Mouse (Mus musculus) CH12.LX (cell line): ENCODE measurements at regions not wholly inside any gene's neighbourhood (a gene's known extent, or its start where the extent isn't known, plus 50 kb on each side); places are given as distances from the start of the nearest gene placed in this dataset.

Source experiments
- DNase-seq: peaks from one replicate; pipeline ENCODE4 v3.0.0-alpha.2; 2013; ENCODE audit errors: extremely low read depth
- H3K27ac ChIP-seq: 2 replicates; pipeline ENCODE4 v1.5.1; 2012; ENCODE audit warnings: low read depth, mild to moderate bottlenecking, control low read depth, moderate library complexity; ENCODE audit not compliant: insufficient read depth
- H3K27me3 ChIP-seq: replicated peaks from 2 replicates; pipeline ENCODE3; 2012; ENCODE audit warnings: inconsistent platforms
- H3K36me3 ChIP-seq, 2 experiments: replicated peaks in 1 of 2; 2 replicates each; pipeline versions ENCODE3 to v1.6.1; 2012; ENCODE audit warnings: inconsistent platforms in 1 of 2, low read length in 1 of 2, mild to moderate bottlenecking in 1 of 2, mixed read lengths in 1 of 2, moderate library complexity in 1 of 2; ENCODE audit not compliant: control insufficient read depth in 1 of 2, insufficient read depth in 1 of 2
- H3K4me1 ChIP-seq, 2 experiments: 2 replicates each; pipeline ENCODE4 v1.6.1; 2012; ENCODE audit warnings: inconsistent platforms in 1 of 2, moderate library complexity in 1 of 2; ENCODE audit not compliant: insufficient read depth in 2 of 2, control insufficient read depth in 1 of 2
- H3K4me2 ChIP-seq: 2 replicates; pipeline ENCODE4 v1.6.1; 2012; ENCODE audit warnings: low read depth, mild to moderate bottlenecking, control low read depth; ENCODE audit not compliant: poor library complexity, insufficient read depth, severe bottlenecking
- H3K4me3 ChIP-seq, 3 experiments: fragments of 150-350 bp in 1 of 3; sonication (generic) in 1 of 3; replicated peaks in 1 of 3; 2 replicates each; pipeline versions ENCODE3 to v1.5.1; 2011 to 2012; ENCODE audit warnings: low read depth in 2 of 3, low read length in 2 of 3, mild to moderate bottlenecking in 2 of 3, moderate library complexity in 2 of 3, control low read depth in 1 of 3, improper control_type of control experiment in 1 of 3, inconsistent platforms in 1 of 3, mixed read lengths in 1 of 3; ENCODE audit not compliant: poor library complexity in 1 of 3
- H3K79me2 ChIP-seq: replicated peaks from 2 replicates; pipeline ENCODE4 v1.6.1; 2012; ENCODE audit warnings: mild to moderate bottlenecking, moderate library complexity; ENCODE audit not compliant: control insufficient read depth, poor library complexity, insufficient read depth, severe bottlenecking; ENCODE audit errors: extremely low read depth
- H3K9ac ChIP-seq: 2 replicates; pipeline ENCODE4 v1.6.1; 2012; ENCODE audit warnings: low read depth, mild to moderate bottlenecking, control low read depth, moderate library complexity; ENCODE audit not compliant: insufficient read depth
- H3K9me3 ChIP-seq: replicated peaks from 2 replicates; pipeline ENCODE3; 2012; ENCODE audit warnings: low read length, inconsistent platforms, mixed read lengths
- CTCF ChIP-seq, 2 experiments: IDR thresholded peaks in 1 of 2; conservative IDR thresholded peaks in 1 of 2; 2 replicates each; pipeline ENCODE4 v1.5.1; 2011 to 2012; ENCODE audit warnings: low read depth in 2 of 2, low read length in 2 of 2, improper control_type of control experiment in 1 of 2, inconsistent platforms in 1 of 2, mild to moderate bottlenecking in 1 of 2, moderate library complexity in 1 of 2
- ETS1 ChIP-seq: conservative IDR thresholded peaks from 2 replicates; pipeline ENCODE4 v1.6.1; 2012; ENCODE audit warnings: low read depth, mild to moderate bottlenecking, inconsistent platforms, low read length, improper control_type of control experiment, moderate library complexity
- GABPA ChIP-seq: IDR thresholded peaks from 2 replicates; pipeline ENCODE4 v1.6.1; 2012; ENCODE audit warnings: low read depth, low read length, improper control_type of control experiment, inconsistent platforms; ENCODE audit not compliant: insufficient replicate concordance
- HCFC1 ChIP-seq: IDR thresholded peaks from 2 replicates; pipeline ENCODE4 v1.6.1; 2012; ENCODE audit warnings: low read depth, mild to moderate bottlenecking, inconsistent platforms, low read length, improper control_type of control experiment
- JUN ChIP-seq: IDR thresholded peaks from 2 replicates; pipeline ENCODE4 v1.6.1; 2011; ENCODE audit warnings: low read depth, mild to moderate bottlenecking, low read length, improper control_type of control experiment, moderate library complexity; ENCODE audit not compliant: insufficient read depth
- JUND ChIP-seq: conservative IDR thresholded peaks from 2 replicates; pipeline ENCODE4 v1.6.1; 2011; ENCODE audit warnings: low read depth, low read length, improper control_type of control experiment
- MAFK ChIP-seq: IDR thresholded peaks from 2 replicates; pipeline ENCODE4 v1.6.1; 2011; ENCODE audit warnings: low read length, improper control_type of control experiment; ENCODE audit not compliant: insufficient replicate concordance
- MAX ChIP-seq: IDR thresholded peaks from 2 replicates; pipeline ENCODE4 v1.6.1; 2011; ENCODE audit warnings: low read length, improper control_type of control experiment
- MAZ ChIP-seq: IDR thresholded peaks from 2 replicates; pipeline ENCODE4 v1.6.1; 2012; ENCODE audit warnings: low read depth, mild to moderate bottlenecking, inconsistent platforms, low read length, improper control_type of control experiment, moderate library complexity
- MXI1 ChIP-seq: IDR thresholded peaks from 2 replicates; pipeline ENCODE4 v1.6.1; 2011; ENCODE audit warnings: mild to moderate bottlenecking, low read depth, low read length, improper control_type of control experiment
- MYC ChIP-seq: IDR thresholded peaks from 2 replicates; pipeline ENCODE4 v1.6.1; 2011; ENCODE audit warnings: low read depth, mild to moderate bottlenecking, improper control_type of control experiment, low read length
- NELFE ChIP-seq: IDR thresholded peaks from 2 replicates; pipeline ENCODE4 v1.6.1; 2011; ENCODE audit warnings: low read depth, low read length, improper control_type of control experiment
- NRF1 ChIP-seq: IDR thresholded peaks from 2 replicates; pipeline ENCODE4 v1.6.1; 2014; ENCODE audit warnings: low read depth, mild to moderate bottlenecking, inconsistent platforms, low read length, improper control_type of control experiment, moderate library complexity
- PAX5 ChIP-seq: IDR thresholded peaks from 2 replicates; pipeline ENCODE4 v1.6.1; 2012; ENCODE audit warnings: low read length, inconsistent platforms, mixed read lengths
- POLR2AphosphoS2 ChIP-seq: IDR thresholded peaks from 2 replicates; pipeline ENCODE4 v1.6.1; 2011; ENCODE audit warnings: low read depth, low read length, improper control_type of control experiment
- RAD21 ChIP-seq: IDR thresholded peaks from 2 replicates; pipeline ENCODE4 v1.6.1; 2011; ENCODE audit warnings: low read depth, mild to moderate bottlenecking, low read length, improper control_type of control experiment, moderate library complexity
- RCOR1 ChIP-seq: conservative IDR thresholded peaks from 2 replicates; pipeline ENCODE4 v1.6.1; 2012; ENCODE audit warnings: low read depth, mild to moderate bottlenecking, inconsistent platforms, low read length, improper control_type of control experiment
- SMC3 ChIP-seq: IDR thresholded peaks from 2 replicates; pipeline ENCODE4 v1.6.1; 2011; ENCODE audit warnings: low read depth, low read length, improper control_type of control experiment
- ZC3H11A ChIP-seq: IDR thresholded peaks from 2 replicates; pipeline ENCODE4 v1.6.1; 2012; ENCODE audit warnings: low read depth, mild to moderate bottlenecking, inconsistent platforms, low read length, improper control_type of control experiment
- ZNF384 ChIP-seq: IDR thresholded peaks from 2 replicates; pipeline ENCODE4 v1.6.1; 2012; ENCODE audit warnings: low read depth, low read length, improper control_type of control experiment, inconsistent platforms
- dilution Hi-C: fragments of 300-500 bp; cut with MboI; formaldehyde crosslinking; loops from 2 replicates; pipeline ENCODE4 v1.14.3; 2020; ENCODE audit warnings: low sequenced_read_pairs; ENCODE audit not compliant: extremely low pct_unique_long_range_greater_than_20kb, extremely low pct_ligation_motif_present
- in situ Hi-C: fragments of 300-500 bp; cut with MboI; formaldehyde crosslinking; loops from 3 replicates; pipeline ENCODE4 v1.14.3; 2019; ENCODE audit warnings: low sequenced_read_pairs, low pct_ligation_motif_present, low pct_unique_long_range_greater_than_20kb, mixed read lengths

- H3K4me3 ChIP-seq: no peak overlapping the region
- no peak overlapping the region for H3K4me2 ChIP-seq
- TF ChIP-seq NELFE: no peak
- TF ChIP-seq ETS1: no peak
- TF ChIP-seq MAX: no peak
- no peak for TF ChIP-seq GABPA
- no peak for TF ChIP-seq PAX5
- no peak for TF ChIP-seq ZNF384
- no peak for TF ChIP-seq MAZ
- TF ChIP-seq MAFK: no peak
- H3K9me3 ChIP-seq: no peaks in the 10 kb centered on the region
- dilution Hi-C loops (no loop called here), in situ Hi-C loops (no loop called here)
- no peaks in the 10 kb centered on the region for H3K36me3 ChIP-seq
- no peak overlapping the region for H3K27ac ChIP-seq
- H3K4me1 ChIP-seq: peaks cover 4 to 13% of the 10 kb centered on the region in 2 experiments; a peak in 3 of 4 replicates
- no peak overlapping the region for H3K9ac ChIP-seq
- no peaks in the 10 kb centered on the region for H3K27me3 ChIP-seq
- H3K79me2 ChIP-seq: no peaks in the 10 kb centered on the region
- no peak for DNase-seq
Measured at GRCm38 (mm10) chr4:82193905-82194304, 511.6 kb downstream of the Nfib start.

- no peak overlapping the region for H3K4me2 ChIP-seq
- no peaks in the 10 kb centered on the region for H3K79me2 ChIP-seq
- no peak overlapping the region for H3K9ac ChIP-seq
- no peaks in the 10 kb centered on the region for H3K27me3 ChIP-seq
- TF ChIP-seq NELFE (no peak), MAFK (no peak), JUND (no peak), MYC (no peak), MAZ (no peak), RCOR1 (no peak), MXI1 (no peak), MAX (peak; percentile 36; the same call in 1 of the 2 replicates), NRF1 (peak; percentile 51), POLR2AphosphoS2 (no peak), ZNF384 (peak; percentile 74; the same call in 1 of the 2 replicates), GABPA (no peak)
- H3K4me3 ChIP-seq: no peak overlapping the region
- dilution Hi-C loops: no loop called here
- in situ Hi-C loops: no loop called here
- H3K36me3 ChIP-seq: no peaks in the 10 kb centered on the region
- peaks cover 4 to 7% of the 10 kb centered on the region in 2 experiments; a peak in 3 of 4 replicates for H3K4me1 ChIP-seq
- no peak overlapping the region for H3K27ac ChIP-seq
- DNase-seq: peak; percentile 58
- no peaks in the 10 kb centered on the region for H3K9me3 ChIP-seq
Measured at GRCm38 (mm10) chr4:82186892-82187291, 518.7 kb downstream of the Nfib start.

- Histone ChIP-seq H3K4me3 (no peak overlapping the region), H3K9ac (no peak overlapping the region), H3K9me3 (no peaks in the 10 kb centered on the region), H3K27me3 (no peaks in the 10 kb centered on the region), H3K4me2 (no peak overlapping the region), H3K79me2 (no peaks in the 10 kb centered on the region), H3K36me3 (no peaks in the 10 kb centered on the region), H3K4me1 (peaks cover 4 to 7% of the 10 kb centered on the region in 2 experiments; a peak in 3 of 4 replicates), H3K27ac (no peak overlapping the region)
- DNase-seq: no peak
- in situ Hi-C loops (no loop called here), dilution Hi-C loops (no loop called here)
- TF ChIP-seq ZC3H11A (peak; percentile 16; the same call in 1 of the 2 replicates), JUN (no peak), MXI1 (no peak), SMC3 (peak; percentile 78), CTCF (conservative IDR thresholded peaks at IDR 0.05 in 1 of 2, IDR thresholded peaks at IDR 0.05 in 1 of 2; ENCODE audit: low read depth in 2 of 2, low read length in 2 of 2) (peak; percentile 19 to 65; a peak in 3 of 4 replicates), ETS1 (no peak), HCFC1 (no peak), RAD21 (peak; percentile 73)
Measured at GRCm38 (mm10) chr4:82183974-82184373, 521.6 kb downstream of the Nfib start.
